Comparison of ENCODE assay signal across 12 mouse cellular contexts in genomic region chr19:37689478-37689877, GRCm38 (mm10).
A peak's percentile ranks its signal among the peaks of the same experiment; 100 is the strongest.
DNase-seq lines count a peak whose midpoint lies in the region.
"Had no signal": no experiment of that assay in that cellular context is flagged by ENCODE, and none has a peak within 500 bp of the region (broad histone marks: within the 10 kb centered on the region; RNA-seq: fewer than 3 reads in every experiment).

No protein-coding gene starts in this region.

- DNase-seq in 3134 (ENCODE audit: extremely low read depth, insufficient read length, low spot score) (peak; percentile 54), 416B (ENCODE audit: low read depth) (peak; percentile 60), NIH3T3 (ENCODE audit: low read depth) (peak; percentile 82)
- peak; percentile 4 for DNase-seq in skeletal muscle tissue, adult 2 months (ENCODE audit: low read depth, low spot score)
- DNase-seq in frontal cortex, postnatal 25 days (ENCODE audit: low spot score in 2 of 2), result no peak
- DNase-seq in kidney, postnatal 10 days, result no peak
- DNase-seq: adrenal gland, postnatal 25 days; cerebellum, adult 2 months; cerebellum, postnatal 10 days; gastrocnemius, postnatal 10 days; heart, adult 18-20 months; heart, postnatal 14 days had no signal

Comparison
In these comparisons a context has a peak if more than half of its experiments do, and no peak if none do; other contexts are left out.
1. DNase-seq: peak in 3134 (single experiment), 416B (single experiment), NIH3T3 (single experiment) and skeletal muscle tissue, adult 2 months (single experiment); none in frontal cortex, postnatal 25 days (0 of 2) and kidney, postnatal 10 days (single experiment).